Mouse (Mus musculus) layer of hippocampus, postnatal 10 days (tissue): Measurements from ENCODE around the gene Rbpjl. TPM values are rescaled to one million over a fixed set of nuclear protein-coding genes. Genes with fewer than 3 reads are reported as not detected.

Experiments
- microRNA-seq, 2 experiments: library from miRNA; unstranded; fragments of <30 nt; microRNA quantifications; one replicate each; pipeline ENCODE4 v1.2.0; 2021
- total RNA-seq, 2 experiments: library from RNA; stranded (reverse); gene quantifications; 2 replicates each; pipeline ENCODE4 v1.2.3; 2021

Rbpjl gene
- total RNA-seq, 2 experiments from 2014 or later, result 0.38 to 0.48 TPM

Small RNAs within 50 kb of the gene (microRNA-seq; reads per million reads assigned to microRNA genes)
- gene Mir7678, result 0 reads per million in 2 experiments

Other genes starting within 250 kb of the Rbpjl start
- gene Kcns1, start 232.0 kb upstream of the Rbpjl start, total RNA-seq, result 1 to 10 TPM; 6.5 to 7.7 TPM
- not detected for gene Wfdc5, start 220.4 kb upstream of the Rbpjl start, total RNA-seq
- not detected for gene Wfdc12, start 212.5 kb upstream of the Rbpjl start, total RNA-seq
- gene Wfdc15a, start 203.0 kb upstream of the Rbpjl start, total RNA-seq, result not detected
- not detected for gene Wfdc15b, start 181.5 kb upstream of the Rbpjl start, total RNA-seq
- not detected for gene Svs2, start 164.7 kb upstream of the Rbpjl start, total RNA-seq
- gene Svs3b, start 146.5 kb upstream of the Rbpjl start, total RNA-seq, result not detected
- not detected for gene Svs4, start 124.7 kb upstream of the Rbpjl start, total RNA-seq
- not detected for gene Svs3a, start 113.9 kb upstream of the Rbpjl start, total RNA-seq
- not detected for gene Svs6, start 86.4 kb upstream of the Rbpjl start, total RNA-seq
- gene Svs5, start 70.4 kb upstream of the Rbpjl start, total RNA-seq, result not detected
- 1 to 10 TPM; 1.0 to 1.4 TPM for gene Slpi, start 14.0 kb upstream of the Rbpjl start, total RNA-seq
- gene Matn4, start 2.0 kb downstream of the Rbpjl start, total RNA-seq, result 10 to 100 TPM; 20.4 to 25.9 TPM
- 10 to 100 TPM; 74.2 to 83.4 TPM for gene Sdc4, start 40.7 kb downstream of the Rbpjl start, total RNA-seq
- gene Sys1, start 53.8 kb downstream of the Rbpjl start, total RNA-seq, result 10 to 100 TPM; 43.9 to 45.8 TPM
- 10 to 100 TPM in 1 of 2 experiments, 1 to 10 TPM in 1; 4.1 to 17.9 TPM for gene Gm20458, start 57.8 kb downstream of the Rbpjl start, total RNA-seq
- gene Trp53tg5, start 70.6 kb downstream of the Rbpjl start, total RNA-seq, result not detected
- gene Dbndd2, start 83.0 kb downstream of the Rbpjl start, total RNA-seq, result 10 to 100 TPM; 58.9 to 61.0 TPM
- 100 to 1,000 TPM; 106 to 109 TPM for gene Pigt, start 94.4 kb downstream of the Rbpjl start, total RNA-seq
- gene Wfdc2, start 159.3 kb downstream of the Rbpjl start, total RNA-seq, result under 1 TPM in 1 of 2 experiments, not detected in 1; 0.73 TPM
- gene Spint3, start 170.3 kb downstream of the Rbpjl start, total RNA-seq, result not detected
- 1 to 10 TPM in 1 of 2 experiments, under 1 TPM in 1; 0.78 to 2.2 TPM for gene Wfdc6a, start 182.3 kb downstream of the Rbpjl start, total RNA-seq
- gene Eppin, start 190.5 kb downstream of the Rbpjl start, total RNA-seq, result not detected
- not detected for gene Wfdc6b, start 210.4 kb downstream of the Rbpjl start, total RNA-seq
- not detected for gene Wfdc8, start 210.5 kb downstream of the Rbpjl start, total RNA-seq
- not detected for gene Wfdc16, start 235.7 kb downstream of the Rbpjl start, total RNA-seq